Mouse (Mus musculus) adrenal gland, adult 8-10 months (tissue): ENCODE results near the gene Sult1e1. TPM values are rescaled to one million over a fixed set of nuclear protein-coding genes. Genes with fewer than 3 reads are reported as not detected.

Experiments used
- microRNA-seq, 2 experiments: library from miRNA; unstranded; fragments of <30 nt; microRNA quantifications; one replicate each; pipeline ENCODE4 v1.2.0; 2022
- total RNA-seq, 4 experiments: library from RNA; stranded (reverse); gene quantifications; 2 replicates each; pipeline ENCODE4 v1.2.4; 2022

Gene Sult1e1
- total RNA-seq, 4 experiments from 2014 or later, result 0.98 to 5.8 (median 1.9) TPM

Small RNA genes lying within 50 kb of the gene (microRNA-seq; reads per million reads assigned to microRNA genes)
- 0 reads per million in 2 experiments for gene Mir3969

Other genes starting within 250 kb of the Sult1e1 start
- under 1 TPM in 1 of 4 experiments, not detected in 3; 0.16 TPM for gene Ugt2b38, start 167.4 kb downstream of the Sult1e1 start, total RNA-seq
- gene Ugt2a2, start 109.3 kb downstream of the Sult1e1 start, total RNA-seq, result under 1 TPM in 1 of 4 experiments, not detected in 3; 0.52 TPM
- gene Gm43638, start 104.8 kb downstream of the Sult1e1 start, total RNA-seq, result not detected
- gene Ugt2a1, start 100.7 kb downstream of the Sult1e1 start, total RNA-seq, result not detected
- not detected for gene Sult1b1, start 53.4 kb downstream of the Sult1e1 start, total RNA-seq
- under 1 TPM in 1 of 4 experiments, not detected in 3; 0.11 TPM for gene Sult1d1, start 22.6 kb downstream of the Sult1e1 start, total RNA-seq
- not detected for gene Csn1s1, start 74.6 kb upstream of the Sult1e1 start, total RNA-seq
- not detected for gene Csn2, start 108.0 kb upstream of the Sult1e1 start, total RNA-seq
- not detected for gene Csn1s2a, start 183.0 kb upstream of the Sult1e1 start, total RNA-seq
- gene Csn1s2b, start 216.5 kb upstream of the Sult1e1 start, total RNA-seq, result not detected
- gene Prr27, start 234.1 kb upstream of the Sult1e1 start, total RNA-seq, result not detected